Mouse (Mus musculus): ENCODE measurements at regions not wholly inside any gene's neighbourhood (a gene's known extent, or its start where the extent isn't known, plus 50 kb on each side); places are given as distances from the start of the nearest gene placed in this dataset.

GRCm38 (mm10) chr3:52879700-52880099, 137.3 kb downstream of the Cog6 start:
- TF ChIP-seq CTCF (IDR thresholded peaks at IDR 0.05; ENCODE audit: low read depth), result no peak
- no peak for TF ChIP-seq EP300 (IDR thresholded peaks at IDR 0.05; ENCODE audit: low read depth)
